Comparison of ENCODE assay signal across 8 mouse cellular contexts in the genomic region with DNA sequence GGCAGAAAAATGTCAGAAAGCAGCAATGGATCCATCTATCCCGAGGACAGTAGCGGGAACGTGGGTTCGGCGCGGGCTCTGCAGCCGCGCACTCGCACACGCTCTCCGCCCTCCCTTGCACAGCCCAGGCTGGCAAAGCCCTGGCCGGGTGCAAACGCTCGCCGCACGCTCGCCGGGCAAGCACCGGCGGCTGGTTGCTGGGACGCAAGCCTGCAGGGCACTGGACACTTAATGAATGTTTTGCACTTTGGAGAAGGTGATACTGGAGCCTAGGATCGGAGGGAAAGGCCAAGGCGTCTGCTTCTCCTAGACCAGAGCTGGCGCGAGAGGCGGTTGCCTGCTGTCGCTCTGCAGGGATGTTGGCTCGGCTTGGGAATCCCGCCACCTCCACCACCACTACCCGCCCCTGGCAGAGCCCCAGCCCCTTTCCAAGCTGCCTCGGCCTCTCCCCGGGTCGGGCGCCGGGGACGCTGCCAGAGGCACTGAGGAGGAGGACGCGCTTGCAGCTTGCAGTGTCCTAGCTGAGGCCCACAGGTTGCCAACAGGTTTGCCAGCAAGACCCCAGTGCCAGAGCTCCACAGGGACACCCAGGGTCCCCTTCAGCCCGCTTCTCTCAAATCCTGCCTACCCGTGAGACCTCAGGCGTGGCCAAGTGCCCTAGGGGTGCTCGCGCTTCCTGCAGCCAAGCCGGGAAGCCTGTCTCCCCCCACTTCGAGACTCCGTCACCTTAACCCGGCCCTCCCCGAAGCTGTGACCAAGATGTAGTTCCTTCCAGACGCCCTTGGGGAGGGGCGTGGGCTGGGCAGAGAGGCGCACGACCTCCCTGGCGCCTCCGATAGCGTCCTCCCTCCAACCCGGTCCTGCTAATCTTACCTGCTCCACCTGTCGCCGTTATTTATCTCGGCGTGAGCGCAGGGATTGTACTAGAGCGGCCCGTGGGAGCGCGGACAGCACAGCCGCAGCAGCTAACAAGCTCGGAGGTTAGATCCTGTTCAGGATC.
DNase-seq lines count a peak whose midpoint lies in the region; ATAC-seq lines count a peak whose summit lies in the region.

No protein-coding gene starts in this region.

- peak overlapping the region; percentile 97 for H3K4me2 ChIP-seq in embryonic facial prominence, embryonic 13.5 days
- H3K4me2 ChIP-seq in heart, embryonic 13.5 days, result peak overlapping the region; percentile 97

- H3K9ac ChIP-seq in embryonic facial prominence, embryonic 13.5 days, result peak overlapping the region; percentile 78
- H3K9ac ChIP-seq in heart, embryonic 13.5 days, result peak overlapping the region; percentile 85

- H3K27me3 ChIP-seq in embryonic facial prominence, embryonic 13.5 days, result peaks cover 70% of the 10 kb centered on the region
- peaks cover 70% of the 10 kb centered on the region for H3K27me3 ChIP-seq in heart, embryonic 13.5 days (replicated peaks)

- WGBS in embryonic facial prominence, embryonic 13.5 days, result under 1% methylated on average over 66 of the region's 67 CpGs
- WGBS in heart, embryonic 13.5 days, result under 1% methylated on average over 67 of the region's 67 CpGs

- peak overlapping the region; percentile 69 for H3K4me3 ChIP-seq in embryonic facial prominence, embryonic 13.5 days
- H3K4me3 ChIP-seq in heart, embryonic 13.5 days, result peak overlapping the region; percentile 71

- peak; percentile 93 for DNase-seq in heart, adult 11 months
- no peak for DNase-seq in heart, adult 8-10 months (ENCODE audit: low spot score)
- peak; percentile 59 for DNase-seq in adrenal gland, postnatal 14 days
- peak; percentile 40 to 77 for DNase-seq in layer of hippocampus, adult 18-20 months (ENCODE audit: low spot score in 2 of 2)
- peak; percentile 37 for DNase-seq in lung, postnatal 10 days
- peak; percentile 67 for DNase-seq in right cerebral cortex, postnatal 25 days

- no peak overlapping the region for H3K27ac ChIP-seq in embryonic facial prominence, embryonic 13.5 days
- H3K27ac ChIP-seq in heart, embryonic 13.5 days (replicated peaks), result no peak overlapping the region

- peaks cover 35% of the 10 kb centered on the region for H3K4me1 ChIP-seq in embryonic facial prominence, embryonic 13.5 days
- peaks cover 39% of the 10 kb centered on the region for H3K4me1 ChIP-seq in heart, embryonic 13.5 days

- peaks cover 3% of the 10 kb centered on the region; the same call in 1 of the 2 replicates for H3K9me3 ChIP-seq in embryonic facial prominence, embryonic 13.5 days
- no peaks in the 10 kb centered on the region for H3K9me3 ChIP-seq in heart, embryonic 13.5 days

- no peaks in the 10 kb centered on the region for H3K36me3 ChIP-seq in embryonic facial prominence, embryonic 13.5 days
- H3K36me3 ChIP-seq in heart, embryonic 13.5 days, result no peaks in the 10 kb centered on the region

- no peak for ATAC-seq in embryonic facial prominence, embryonic 13.5 days (ENCODE audit: insufficient number of reproducible peaks, insufficient read depth, low FRiP score, low TSS enrichment, low read depth)
- ATAC-seq in heart, embryonic 13.5 days (ENCODE audit: extremely low read depth, insufficient number of reproducible peaks, low FRiP score, low TSS enrichment), result no peak
